Mouse (Mus musculus) kidney, postnatal 4 days (tissue): ENCODE data around the gene Nr1d2.
"Not testable (repeated sequence)": the region's sequence is repeated elsewhere in the genome, so short reads cannot be mapped to it uniquely, and the experiment has no call there.

Experiments used
- DNase-seq, 2 experiments: peaks; one replicate each; pipeline ENCODE4 v3.0.0; 2021; ENCODE audit warnings: mixed read lengths in 2 of 2

Gene Nr1d2

DNA sequence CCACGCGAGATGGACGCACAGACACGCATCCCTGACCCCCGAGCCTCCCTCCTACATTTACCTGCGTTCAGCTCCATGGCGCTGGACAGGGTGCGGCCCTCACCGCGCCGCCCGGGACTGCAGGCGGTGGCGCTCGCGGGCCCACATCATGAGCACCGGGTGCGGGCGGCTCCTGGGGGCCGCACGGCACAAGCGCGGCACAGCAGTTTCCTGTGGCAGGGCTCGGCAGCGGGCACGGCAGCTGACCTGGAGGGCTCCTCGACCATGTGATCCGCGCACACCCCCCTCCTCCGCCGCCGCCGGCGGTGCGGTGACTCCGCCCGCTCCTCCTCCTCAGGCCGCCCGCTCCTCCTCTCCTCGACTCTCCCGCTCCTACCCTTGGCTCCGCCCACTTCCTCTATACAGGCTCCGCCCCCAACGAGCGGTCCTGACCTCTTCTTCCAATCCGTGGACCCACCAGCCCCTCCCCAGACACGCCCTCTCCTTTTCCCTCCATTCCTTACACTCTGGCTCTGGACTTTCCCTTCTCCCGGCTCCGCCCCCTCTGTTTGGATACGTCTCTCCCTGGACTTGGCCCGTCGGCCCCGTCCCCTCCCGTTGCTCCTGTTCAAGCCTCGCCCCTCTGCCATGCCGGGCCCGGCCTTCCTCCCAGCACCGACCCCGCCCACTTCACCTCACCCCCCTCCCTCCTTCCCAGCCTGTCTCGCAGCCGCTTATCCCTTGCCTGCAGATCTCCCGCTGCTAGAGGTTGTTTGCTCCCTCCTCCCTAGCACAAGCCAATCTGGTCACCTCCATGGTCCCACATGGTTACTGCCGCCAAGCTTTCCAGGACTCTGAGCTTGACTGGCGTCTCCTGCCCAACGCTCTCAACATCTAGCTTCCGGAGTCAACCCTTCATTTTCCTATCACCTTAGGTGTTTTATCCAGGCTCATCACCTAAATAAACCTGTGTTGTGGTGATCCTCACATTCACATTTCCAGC is at the start of gene Nr1d2:
Gene Nr1d2 (minus strand): TSS at position 378 of the 982 bp plus-strand sequence.
- DNase-seq: peak; percentile 99 to 100

DNA sequence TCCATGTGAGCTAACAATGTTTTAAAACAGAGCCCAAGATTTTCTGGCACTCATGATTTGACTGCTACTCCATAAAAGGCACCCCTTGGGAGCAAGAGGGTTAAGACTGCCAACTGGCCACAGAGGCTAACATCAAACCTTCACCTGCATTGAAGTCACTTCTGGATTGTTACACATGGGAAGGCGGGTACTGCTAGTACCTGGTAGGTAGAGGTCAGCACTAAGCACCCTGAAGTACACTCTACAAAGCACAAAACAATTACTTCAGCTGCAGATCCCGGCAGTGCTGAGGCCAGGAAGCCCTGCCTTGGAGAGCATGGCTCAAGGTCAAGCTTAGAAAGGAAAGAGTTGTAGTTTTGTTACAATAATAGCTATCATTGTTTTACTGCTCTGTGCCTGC is 48.5 kb upstream of the Nr1d2 start:
- no peak for DNase-seq

DNA sequence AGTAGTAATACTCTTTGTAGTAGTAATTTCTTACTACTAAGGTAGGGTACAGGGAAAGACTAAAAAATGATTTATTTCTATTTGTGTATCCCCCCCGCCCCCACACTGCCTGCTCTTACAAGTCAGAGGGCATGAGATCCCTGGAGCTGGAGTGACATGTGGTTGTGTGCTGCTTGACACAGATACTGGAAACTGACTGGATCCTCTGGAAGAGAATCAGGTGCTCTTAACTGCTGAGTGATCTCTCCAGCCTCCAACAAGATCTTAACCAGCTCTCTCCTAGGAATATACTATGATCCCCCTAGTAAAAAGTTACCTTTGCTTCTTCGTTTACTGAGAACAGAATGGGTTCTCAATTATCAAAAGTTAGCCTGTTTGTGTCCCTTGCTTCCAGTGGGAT is 47.5 kb upstream of the Nr1d2 start:
- DNase-seq: no peak

GRCm38 (mm10) chr14:18285476-18285875 is 46.5 kb upstream of the Nr1d2 start:
- no peak for DNase-seq

- DNase-seq: no peak
Measured at GRCm38 (mm10) chr14:18284581-18284980, 45.7 kb upstream of the Nr1d2 start.

GRCm38 (mm10) chr14:18280375-18280774 is 41.4 kb upstream of the Nr1d2 start:
- no peak for DNase-seq

- DNase-seq: no peak
Measured at GRCm38 (mm10) chr14:18274526-18274925, 35.6 kb upstream of the Nr1d2 start.

- no peak for DNase-seq
Measured at GRCm38 (mm10) chr14:18271666-18272065, 32.7 kb upstream of the Nr1d2 start.

DNA sequence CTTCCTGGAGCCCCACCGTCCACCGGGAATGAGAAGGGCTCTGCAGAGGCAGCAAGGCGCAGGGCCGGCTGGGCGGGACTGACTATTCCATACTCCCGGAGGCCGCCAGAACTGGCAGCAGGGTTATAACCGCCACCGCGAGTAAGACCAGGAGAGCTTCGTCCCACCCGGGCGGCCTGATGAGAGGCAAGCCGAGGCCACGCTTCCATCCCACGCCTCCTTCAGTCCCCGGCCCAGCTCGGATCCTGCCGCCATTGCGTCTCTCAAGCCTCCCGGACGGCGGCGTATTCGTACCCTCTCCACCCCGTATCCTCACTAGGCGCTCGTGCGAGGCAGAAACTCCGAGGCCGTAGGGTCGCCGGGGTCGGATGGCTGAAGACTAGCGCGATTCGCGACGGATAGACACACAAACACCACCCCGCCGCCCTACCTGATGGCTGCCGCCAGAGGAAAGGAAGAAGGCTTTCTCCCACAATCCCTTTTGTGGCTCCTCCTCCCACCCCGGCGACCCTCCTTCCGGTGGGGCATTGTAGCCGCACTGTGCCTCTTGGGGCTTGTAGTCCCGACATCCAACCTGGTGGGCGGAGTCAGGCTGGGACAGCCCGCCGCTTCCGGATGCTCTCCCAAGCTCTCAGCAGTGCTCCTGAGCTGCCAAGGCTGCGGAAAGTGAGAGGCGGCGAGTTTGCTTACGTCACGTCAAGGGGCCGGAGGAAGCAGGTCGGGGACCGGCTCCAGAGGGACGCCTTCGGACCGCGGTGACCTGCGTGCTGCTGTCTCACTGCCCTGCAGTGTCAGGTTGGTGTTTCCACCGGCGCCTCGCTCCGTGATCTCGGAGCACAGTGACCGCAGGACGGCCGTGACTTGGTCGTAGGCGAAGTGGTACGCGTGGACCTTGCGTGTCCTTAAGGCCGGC is 31.9 kb upstream of the Nr1d2 start, which contains the start of the genes Nkiras1 and Rpl15:
Gene Nkiras1 (plus strand): TSS at position 608 of the 913 bp plus-strand sequence.
Gene Rpl15 (minus strand): TSS at position 863 of the 913 bp plus-strand sequence.
- DNase-seq: peak; percentile 98 to 99

DNA sequence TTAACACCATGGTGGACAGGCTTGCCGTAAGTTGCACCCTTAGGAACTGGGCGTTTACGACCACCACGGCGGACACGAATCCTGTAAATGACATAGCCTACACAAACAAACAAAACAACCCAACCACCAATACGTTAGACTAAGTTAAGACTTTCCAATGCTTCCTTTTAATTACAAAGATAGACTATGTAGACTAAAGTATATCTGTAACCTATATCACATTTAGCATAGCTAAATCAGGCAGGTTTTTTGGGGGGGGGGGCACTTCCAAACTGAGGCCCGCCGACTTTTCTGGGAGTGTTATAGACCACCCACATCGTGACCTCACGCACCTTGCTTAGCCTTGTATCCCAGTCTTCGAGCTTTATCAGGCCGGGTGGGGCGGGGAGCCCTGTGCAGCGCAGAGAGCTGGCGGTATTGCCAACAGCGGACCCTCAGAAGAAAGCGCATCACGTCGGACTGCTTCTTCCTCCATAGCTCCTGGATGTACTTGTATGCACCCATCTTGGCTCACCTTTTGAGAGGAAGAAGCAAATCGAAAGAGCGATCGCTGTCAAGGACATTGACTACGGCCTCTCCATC is 31.1 kb upstream of the Nr1d2 start:
- peak in 1 of 2 experiments; percentile 11 for DNase-seq

- DNase-seq: peak; percentile 21 to 29
Measured at GRCm38 (mm10) chr14:18263427-18263826, 24.5 kb upstream of the Nr1d2 start.

GRCm38 (mm10) chr14:18261203-18261602 is 22.3 kb upstream of the Nr1d2 start:
- DNase-seq: no peak

- DNase-seq: no peak
Measured at GRCm38 (mm10) chr14:18242638-18243130, 3.8 kb upstream of the Nr1d2 start.

GRCm38 (mm10) chr14:18241786-18242185 is 2.9 kb upstream of the Nr1d2 start:
- no peak for DNase-seq

DNA sequence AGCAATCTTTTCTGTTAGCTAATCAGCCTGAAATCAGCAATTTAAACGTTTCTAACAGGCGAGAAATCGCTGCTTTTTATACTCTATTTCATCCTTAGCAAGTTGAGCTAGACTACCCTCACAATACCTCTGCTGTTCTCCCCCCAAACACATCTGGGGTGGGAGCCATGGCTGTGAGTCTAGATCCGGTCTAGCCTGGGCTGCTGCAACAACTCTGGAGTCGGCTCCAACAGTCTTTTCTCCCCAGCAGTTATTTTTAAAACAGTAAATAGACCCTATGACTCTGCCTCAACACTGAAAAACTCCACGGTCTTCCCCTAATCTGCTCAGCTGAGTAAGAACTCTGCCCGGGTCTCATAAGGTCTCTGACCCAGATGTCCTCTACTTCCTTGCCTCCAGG is 1.2 kb upstream of the Nr1d2 start:
- no peak for DNase-seq

GRCm38 (mm10) chr14:18238131-18238749 is 687 bp downstream of the Nr1d2 start:
- peak; percentile 98 to 99 for DNase-seq

DNA sequence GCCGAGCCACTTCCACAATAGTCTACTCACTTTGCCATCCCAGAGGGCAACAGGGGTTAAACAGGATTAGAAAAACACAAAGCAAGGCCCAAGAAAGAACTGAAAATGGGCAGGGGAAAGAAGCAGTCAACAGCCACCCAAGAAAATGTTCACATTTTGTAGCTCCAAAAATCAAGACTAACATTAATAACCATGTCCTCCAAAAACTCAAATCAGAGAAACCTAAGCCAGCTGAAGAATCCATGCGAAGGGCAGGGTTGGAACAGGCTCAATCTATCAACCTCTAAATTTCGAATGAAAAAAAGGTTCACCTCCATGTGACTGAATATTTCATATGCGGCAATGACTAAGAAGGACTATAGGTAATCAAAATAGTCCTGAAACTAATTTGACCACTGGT is 1.5 kb downstream of the Nr1d2 start:
- no peak for DNase-seq

- DNase-seq: not testable (repeated sequence)
Measured at GRCm38 (mm10) chr14:18236496-18237235, 2.3 kb downstream of the Nr1d2 start.

DNA sequence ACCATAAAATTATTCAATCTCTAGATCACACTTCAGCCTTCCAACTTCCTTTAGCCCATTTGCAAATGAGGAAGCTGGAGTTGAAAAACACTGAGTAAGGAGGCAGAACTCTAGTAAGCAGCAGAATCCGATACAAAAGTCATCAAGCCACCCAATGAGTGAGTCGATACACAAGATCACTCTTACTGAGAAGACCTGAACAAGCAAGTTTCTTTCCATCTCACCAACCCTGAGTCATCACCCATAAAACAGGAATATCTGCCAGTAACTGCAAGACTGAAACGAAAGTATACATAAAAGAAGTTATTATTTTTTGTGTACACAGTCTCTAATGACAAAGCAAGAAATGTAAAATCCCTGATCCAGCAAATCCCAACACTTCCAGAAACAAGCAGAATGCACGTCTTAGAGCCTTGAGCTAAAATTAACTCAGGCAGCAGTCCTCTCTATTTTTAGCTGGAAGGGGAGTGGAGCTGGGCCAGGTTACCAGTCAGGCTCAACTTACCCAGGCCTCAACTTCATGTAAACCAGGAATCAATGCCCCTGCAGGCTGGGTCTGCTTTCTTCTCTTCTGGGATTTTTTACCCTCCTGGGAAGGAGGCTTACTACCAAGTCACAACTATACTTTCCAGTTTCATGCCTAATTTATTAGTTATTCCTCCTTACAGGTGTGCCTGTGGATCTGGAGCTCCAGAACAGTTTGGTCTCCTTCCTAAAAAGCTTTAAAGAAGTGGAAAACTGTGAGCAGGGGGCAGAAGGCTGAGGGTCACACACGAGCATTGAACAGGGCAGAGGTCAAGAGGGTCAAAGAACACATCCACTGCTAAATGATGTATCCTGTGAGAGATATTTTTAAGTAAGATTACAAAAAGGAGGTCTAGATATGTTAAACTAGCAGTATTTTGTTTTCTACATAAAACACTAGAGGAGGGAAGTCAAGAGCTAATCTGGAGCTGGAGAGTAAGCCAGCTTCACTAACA is 4.7 kb downstream of the Nr1d2 start:
- no peak for DNase-seq

GRCm38 (mm10) chr14:18233076-18233475 is 5.9 kb downstream of the Nr1d2 start:
- no peak for DNase-seq
